Mouse (Mus musculus): ENCODE data around the gene Gm47429. TPM values are rescaled to one million over a fixed set of nuclear protein-coding genes. Genes with fewer than 3 reads are reported as not detected.

Gm47429 gene
- not detected for total RNA-seq (2023)

DNA sequence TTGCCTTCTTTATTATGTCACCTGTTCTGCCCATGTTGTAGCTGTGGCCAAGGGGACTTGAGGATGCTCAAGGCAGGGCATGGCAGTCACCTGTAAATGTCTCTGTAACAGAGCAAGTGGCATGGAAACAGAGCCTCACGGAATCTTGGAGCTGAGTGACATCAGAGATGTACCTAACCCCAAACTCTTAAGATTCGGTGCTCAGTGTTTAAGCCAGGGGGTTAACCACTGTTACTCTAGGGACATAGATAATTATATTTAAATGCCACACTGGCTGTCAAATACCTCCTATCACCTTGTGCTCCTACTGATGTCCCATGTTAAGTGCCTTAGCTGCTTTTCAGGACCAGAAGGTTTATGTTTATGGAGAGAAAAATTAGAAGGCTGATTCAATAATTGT lies at the start of gene Gm47429:
Gm47429 (minus strand) TSS at position 101 of the 400 bp plus-strand sequence.

DNA sequence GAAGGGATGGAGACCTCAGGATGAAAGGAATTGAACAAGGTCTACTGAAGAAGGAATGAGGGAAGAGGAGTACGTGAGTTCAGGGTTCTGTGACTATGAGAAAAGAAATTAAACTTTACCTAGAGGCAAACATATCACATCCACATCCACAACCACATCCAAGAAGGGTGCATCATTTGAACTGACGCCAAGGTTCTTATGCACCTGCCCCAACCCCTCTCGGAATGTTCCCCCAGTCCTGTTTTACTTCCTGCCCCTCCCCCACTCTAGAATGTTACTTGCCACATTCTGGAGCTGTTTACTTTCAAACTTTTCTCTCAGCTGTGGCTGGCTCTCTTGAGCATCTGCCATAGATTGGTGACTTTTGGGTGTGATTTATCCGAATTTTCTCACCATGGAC lies 23.3 kb upstream of the Gm47429 start, which contains the start of gene Nutm2:
Nutm2 (plus strand) TSS at position 301 of the 400 bp plus-strand sequence.

DNA sequence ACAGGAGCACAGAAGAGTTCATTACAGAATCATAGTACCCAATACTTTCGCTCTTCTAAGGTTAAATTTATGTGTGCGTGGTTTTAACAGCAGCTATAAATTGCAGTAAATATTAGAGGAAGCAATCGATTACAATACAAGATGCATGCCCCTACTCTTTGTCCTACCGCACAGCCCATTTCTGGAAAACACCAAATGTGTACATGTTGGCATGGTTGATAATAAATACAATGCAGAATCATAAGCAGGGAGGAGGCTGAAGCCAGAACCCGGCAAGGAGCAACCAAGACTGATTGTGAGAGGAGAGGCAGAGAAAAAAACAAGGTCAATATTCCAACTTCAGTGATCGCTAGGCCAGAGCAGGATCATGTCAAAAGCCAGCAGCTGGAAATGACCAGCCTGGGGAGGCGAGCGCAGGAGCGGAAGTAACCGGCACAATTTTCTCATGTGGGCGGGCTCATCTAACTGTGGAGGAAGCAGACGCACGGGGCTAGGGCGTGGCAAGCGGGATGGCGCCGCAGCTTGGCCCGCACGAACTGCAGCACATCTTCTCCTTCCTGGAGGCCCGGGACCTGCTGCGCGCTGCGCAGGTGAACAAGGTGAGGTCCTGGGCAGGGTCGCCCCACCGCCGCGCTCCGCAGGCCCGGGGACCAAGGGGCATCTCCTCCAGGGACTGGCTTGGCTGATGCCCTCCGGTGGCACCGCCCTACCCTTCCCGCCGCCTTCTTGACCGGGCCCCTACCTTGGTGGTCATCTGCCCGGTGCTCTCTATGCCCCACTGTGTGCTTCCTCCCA lies 26.1 kb downstream of the Gm47429 start, which contains the start of gene Fbxw17:
Fbxw17 (plus strand) TSS at position 476 of the 795 bp plus-strand sequence.

Other genes with a start within 250 kb of the Gm47429 start
- gene Gm906, start 193.6 kb downstream of the Gm47429 start, total RNA-seq (2023), result not detected
- 6.2 TPM for gene Fbxw17, start 26.0 kb downstream of the Gm47429 start, total RNA-seq (2023)
- gene Nutm2, start 23.4 kb upstream of the Gm47429 start, total RNA-seq (2023), result not detected
- gene Gm904, start 199.3 kb upstream of the Gm47429 start, total RNA-seq (2023), result not detected